Mouse (Mus musculus) heart, embryonic 12.5 days (tissue): ENCODE measurements around the gene Pced1b. TPM values are rescaled to one million over a fixed set of nuclear protein-coding genes. Genes with fewer than 3 reads are reported as not detected.
A peak's percentile ranks its signal among the peaks of the same experiment; 100 is the strongest.

Experiments used
- ATAC-seq: fragments of 200-750 bp; cut with Nextera tagmentation; 2 replicates; pipeline ENCODE4 v1.8.0; 2017; ENCODE audit warnings: moderate TSS enrichment, moderate library complexity; ENCODE audit not compliant: insufficient number of reproducible peaks, low FRiP score
- H3K27ac ChIP-seq: fragments of 300-500 bp; sonication (generic); 2 replicates; pipeline ENCODE4 v1.5.1; 2016; ENCODE audit warnings: mild to moderate bottlenecking, moderate library complexity; ENCODE audit not compliant: poor library complexity, severe bottlenecking
- H3K27me3 ChIP-seq: fragments of 300-500 bp; sonication (generic); replicated peaks from 2 replicates; pipeline ENCODE4 v1.6.1; 2016; ENCODE audit warnings: mild to moderate bottlenecking, moderate library complexity
- H3K36me3 ChIP-seq: fragments of 300-500 bp; sonication (generic); 2 replicates; pipeline ENCODE4 v1.6.1; 2016; ENCODE audit warnings: mild to moderate bottlenecking, moderate library complexity
- H3K4me1 ChIP-seq: fragments of 300-500 bp; sonication (generic); replicated peaks from 2 replicates; pipeline ENCODE4 v1.6.1; 2016; ENCODE audit warnings: mild to moderate bottlenecking
- H3K4me2 ChIP-seq: fragments of 300-500 bp; sonication (generic); 2 replicates; pipeline ENCODE4 v1.6.1; 2016; ENCODE audit warnings: mild to moderate bottlenecking, moderate library complexity
- H3K4me3 ChIP-seq: fragments of 300-500 bp; sonication (generic); 2 replicates; pipeline ENCODE4 v1.5.1; 2016; ENCODE audit warnings: mild to moderate bottlenecking
- H3K9ac ChIP-seq: fragments of 300-500 bp; sonication (generic); 2 replicates; pipeline ENCODE4 v1.6.1; 2016; ENCODE audit warnings: mild to moderate bottlenecking, moderate library complexity
- H3K9me3 ChIP-seq: fragments of 300-500 bp; sonication (generic); replicated peaks from 2 replicates; pipeline ENCODE4 v1.6.1; 2016; ENCODE audit warnings: mild to moderate bottlenecking, moderate library complexity
- WGBS: fragments of 180-500 bp; shearing (Covaris S2); methylation state at CpG from one replicate; pipeline ENCODE4 v1.1.7; 2016; 5-methylcytosine and 5-hydroxymethylcytosine counted together
- polyA plus RNA-seq: library from polyadenylated mRNA; unstranded; fragments of >200 nt; fragmentation: Nextera tagmentation; extraction: Ambion mirVana; gene quantifications from 2 replicates; pipeline ENCODE4 v1.2.1, GENCODE M21; 2016

Gene Pced1b
- polyA plus RNA-seq, 1 experiment from 2014 or later, result 2.4 TPM

- Histone ChIP-seq H3K4me1 (no peaks in the 10 kb centered on the region), H3K9ac (no peak overlapping the region), H3K4me3 (no peak overlapping the region)
Observed at GRCm38 (mm10) chr15:97234076-97234475, 12.8 kb upstream of the Pced1b start.

GRCm38 (mm10) chr15:97235183-97235582 is 11.7 kb upstream of the Pced1b start:
- no peaks in the 10 kb centered on the region for H3K36me3 ChIP-seq
- ATAC-seq, result no peak
- H3K4me1 ChIP-seq, result no peaks in the 10 kb centered on the region
- H3K9ac ChIP-seq, result no peak overlapping the region
- H3K9me3 ChIP-seq, result peaks cover 9% of the 10 kb centered on the region; the same call in 1 of the 2 replicates
- 25% methylated on average over 7 of the region's 7 CpGs for WGBS
- H3K4me3 ChIP-seq, result no peak overlapping the region
- H3K27ac ChIP-seq, result no peak overlapping the region
- H3K27me3 ChIP-seq, result no peaks in the 10 kb centered on the region
- no peak overlapping the region for H3K4me2 ChIP-seq

More at GRCm38 (mm10) chr15:97234076-97234475, 12.8 kb upstream of the Pced1b start:
- Histone ChIP-seq H3K27me3 (no peaks in the 10 kb centered on the region), H3K36me3 (no peaks in the 10 kb centered on the region), H3K27ac (no peak overlapping the region), H3K4me2 (no peak overlapping the region), H3K9me3 (peaks cover 9% of the 10 kb centered on the region; the same call in 1 of the 2 replicates)
- 82% methylated on average over 6 of the region's 6 CpGs for WGBS
- no peak for ATAC-seq

- H3K9ac ChIP-seq, result no peak overlapping the region
- WGBS, result 39% methylated on average over 9 of the region's 9 CpGs
- no peak overlapping the region for H3K27ac ChIP-seq
- H3K36me3 ChIP-seq, result no peaks in the 10 kb centered on the region
- no peak for ATAC-seq
- 0 out of 2 replicates have a peak, but pooled peaks cover 7% of the 10 kb centered on the region for H3K9me3 ChIP-seq
- no peaks in the 10 kb centered on the region for H3K27me3 ChIP-seq
- no peaks in the 10 kb centered on the region for H3K4me1 ChIP-seq
- no peak overlapping the region for H3K4me3 ChIP-seq
- H3K4me2 ChIP-seq, result no peak overlapping the region
Observed at GRCm38 (mm10) chr15:97236943-97237342, 10.0 kb upstream of the Pced1b start.

- no peak overlapping the region for H3K9ac ChIP-seq
- H3K4me2 ChIP-seq, result peak overlapping the region; percentile 97
- no peaks in the 10 kb centered on the region; the same call in 1 of the 2 replicates for H3K9me3 ChIP-seq
- peaks cover 9% of the 10 kb centered on the region for H3K4me1 ChIP-seq
- 53% methylated on average over 18 of the region's 18 CpGs for WGBS
- 0 out of 2 replicates have a peak overlapping the region, but pooled peaks have one; percentile 11 for H3K4me3 ChIP-seq
- H3K27me3 ChIP-seq, result peaks cover 23% of the 10 kb centered on the region
- ATAC-seq, result no peak
- H3K27ac ChIP-seq, result no peak overlapping the region
- H3K36me3 ChIP-seq, result no peaks in the 10 kb centered on the region
Observed at GRCm38 (mm10) chr15:97245392-97245791, 1.5 kb upstream of the Pced1b start.

GRCm38 (mm10) chr15:97246256-97246655 is 651 bp upstream of the Pced1b start:
- ATAC-seq, result no peak
- Histone ChIP-seq H3K27ac (no peak overlapping the region), H3K27me3 (peaks cover 23% of the 10 kb centered on the region), H3K4me1 (peaks cover 9% of the 10 kb centered on the region), H3K9me3 (no peaks in the 10 kb centered on the region; the same call in 1 of the 2 replicates), H3K9ac (0 out of 2 replicates have a peak overlapping the region, but pooled peaks have one; percentile 17), H3K4me2 (peak overlapping the region; percentile 97), H3K36me3 (no peaks in the 10 kb centered on the region), H3K4me3 (peak overlapping the region; percentile 93)
- 22% methylated on average over 14 of the region's 14 CpGs for WGBS

GRCm38 (mm10) chr15:97247791-97248161 is 869 bp downstream of the Pced1b start:
- peak overlapping the region; percentile 93 for H3K4me3 ChIP-seq
- 0 out of 2 replicates have a peak, but pooled peaks have one; percentile 41 for ATAC-seq
- H3K36me3 ChIP-seq, result no peaks in the 10 kb centered on the region
- no peaks in the 10 kb centered on the region; the same call in 1 of the 2 replicates for H3K9me3 ChIP-seq
- peak overlapping the region; percentile 97 for H3K4me2 ChIP-seq
- WGBS, result 2% methylated on average over 14 of the region's 14 CpGs
- H3K9ac ChIP-seq, result peak overlapping the region; percentile 96
- peaks cover 9% of the 10 kb centered on the region for H3K4me1 ChIP-seq
- H3K27ac ChIP-seq, result peak overlapping the region; percentile 75
- peaks cover 23% of the 10 kb centered on the region for H3K27me3 ChIP-seq

- no peak overlapping the region for H3K27ac ChIP-seq
Observed at GRCm38 (mm10) chr15:97248296-97248695, 1.4 kb downstream of the Pced1b start.

GRCm38 (mm10) chr15:97249322-97249721 is 2.4 kb downstream of the Pced1b start:
- H3K27me3 ChIP-seq, result peaks cover 19% of the 10 kb centered on the region
- no peaks in the 10 kb centered on the region; the same call in 1 of the 2 replicates for H3K9me3 ChIP-seq
- H3K4me3 ChIP-seq, result no peak overlapping the region
- no peak overlapping the region for H3K27ac ChIP-seq
- WGBS, result 91% methylated on average over 10 of the region's 10 CpGs
- H3K4me1 ChIP-seq, result peaks cover 9% of the 10 kb centered on the region
- H3K36me3 ChIP-seq, result no peaks in the 10 kb centered on the region
- no peak for ATAC-seq
- no peak overlapping the region for H3K4me2 ChIP-seq
- H3K9ac ChIP-seq, result no peak overlapping the region

More at GRCm38 (mm10) chr15:97248296-97248695, 1.4 kb downstream of the Pced1b start:
- ATAC-seq, result no peak
- Histone ChIP-seq H3K4me2 (peak overlapping the region; percentile 97), H3K9ac (0 out of 2 replicates have a peak overlapping the region, but pooled peaks have one; percentile 96), H3K27me3 (peaks cover 23% of the 10 kb centered on the region), H3K9me3 (no peaks in the 10 kb centered on the region; the same call in 1 of the 2 replicates), H3K4me3 (peak overlapping the region; percentile 93), H3K4me1 (peaks cover 9% of the 10 kb centered on the region), H3K36me3 (no peaks in the 10 kb centered on the region)
- WGBS, result 29% methylated on average over 8 of the region's 8 CpGs

- WGBS, result 78% methylated on average over 8 of the region's 8 CpGs
Observed at GRCm38 (mm10) chr15:97252493-97253034, 5.7 kb downstream of the Pced1b start.

GRCm38 (mm10) chr15:97254375-97254774 is 7.5 kb downstream of the Pced1b start:
- Histone ChIP-seq H3K4me3 (no peak overlapping the region), H3K9ac (no peak overlapping the region), H3K27me3 (no peaks in the 10 kb centered on the region), H3K36me3 (no peaks in the 10 kb centered on the region), H3K4me1 (no peaks in the 10 kb centered on the region), H3K27ac (no peak overlapping the region), H3K4me2 (no peak overlapping the region), H3K9me3 (peaks cover 5% of the 10 kb centered on the region; the same call in 1 of the 2 replicates)
- WGBS, result 88% methylated on average over 4 of the region's 4 CpGs
- no peak for ATAC-seq

More at GRCm38 (mm10) chr15:97252493-97253034, 5.7 kb downstream of the Pced1b start:
- no peak overlapping the region for H3K4me3 ChIP-seq
- no peaks in the 10 kb centered on the region for H3K27me3 ChIP-seq
- no peak overlapping the region for H3K9ac ChIP-seq
- no peak overlapping the region for H3K4me2 ChIP-seq
- H3K36me3 ChIP-seq, result no peaks in the 10 kb centered on the region
- no peak for ATAC-seq
- no peak overlapping the region for H3K27ac ChIP-seq
- H3K4me1 ChIP-seq, result no peaks in the 10 kb centered on the region; the same call in 1 of the 2 replicates
- H3K9me3 ChIP-seq, result peaks cover 5% of the 10 kb centered on the region; the same call in 1 of the 2 replicates

GRCm38 (mm10) chr15:97255800-97256199 is 8.9 kb downstream of the Pced1b start:
- no peaks in the 10 kb centered on the region for H3K36me3 ChIP-seq
- H3K4me3 ChIP-seq, result no peak overlapping the region
- 0 out of 2 replicates have a peak, but pooled peaks cover 5% of the 10 kb centered on the region for H3K9me3 ChIP-seq
- no peaks in the 10 kb centered on the region for H3K27me3 ChIP-seq
- H3K27ac ChIP-seq, result no peak overlapping the region
- 75% methylated on average over 3 of the region's 3 CpGs for WGBS
- no peak overlapping the region for H3K4me2 ChIP-seq
- no peak overlapping the region for H3K9ac ChIP-seq
- H3K4me1 ChIP-seq, result no peaks in the 10 kb centered on the region
- ATAC-seq, result no peak
